Mouse (Mus musculus) testis, adult 2 months (tissue): ENCODE results near the gene Tbrg1.

Experiments
- CTCF ChIP-seq: fragments of 200-500 bp; IDR thresholded peaks from 2 replicates; pipeline ENCODE4 v1.5.1; 2012; ENCODE audit warnings: low read depth, mild to moderate bottlenecking, inconsistent platforms, low read length, moderate library complexity; ENCODE audit not compliant: control insufficient read depth, insufficient read depth, insufficient replicate concordance
- POLR2A ChIP-seq: fragments of 200-500 bp; IDR thresholded peaks from 2 replicates; pipeline ENCODE4 v1.6.1; 2012; ENCODE audit warnings: low read depth, mild to moderate bottlenecking, inconsistent platforms, low read length, moderate library complexity; ENCODE audit not compliant: control insufficient read depth

GRCm38 (mm10) chr9:37669678-37670077 is 12.6 kb upstream of the Tbrg1 start:
- no peak for TF ChIP-seq POLR2A
- TF ChIP-seq CTCF, result no peak
